Mouse (Mus musculus) urinary bladder, postnatal 4 days (tissue): ENCODE results near the gene Armc7.
"Not testable (repeated sequence)": the region's sequence is repeated elsewhere in the genome, so short reads cannot be mapped to it uniquely, and the experiment has no call there.

ENCODE experiments used
- DNase-seq, 2 experiments: peaks; one replicate each; pipeline ENCODE4 v3.0.0; 2021 to 2022; ENCODE audit warnings: low spot score in 2 of 2

Gene Armc7

GRCm38 (mm10) chr11:115490441-115491355, 15.2 kb downstream of the Armc7 start:
- DNase-seq = no peak

GRCm38 (mm10) chr11:115491356-115492083, 16.1 kb downstream of the Armc7 start, which contains the start of gene Nt5c:
Gene Nt5c (minus strand): TSS chr11:115491862.
- peak; percentile 77 to 78 for DNase-seq

- DNase-seq = no peak
Measured at GRCm38 (mm10) chr11:115492387-115492786, 16.9 kb downstream of the Armc7 start.

GRCm38 (mm10) chr11:115496559-115496958, 21.1 kb downstream of the Armc7 start:
- DNase-seq = not testable (repeated sequence)

GRCm38 (mm10) chr11:115502636-115503035, 27.2 kb downstream of the Armc7 start:
- no peak for DNase-seq

GRCm38 (mm10) chr11:115506586-115506985, 31.1 kb downstream of the Armc7 start:
- DNase-seq = no peak

- no peak for DNase-seq
Measured at GRCm38 (mm10) chr11:115508061-115508460, 32.6 kb downstream of the Armc7 start.

GRCm38 (mm10) chr11:115509773-115510506, 34.5 kb downstream of the Armc7 start:
- DNase-seq = no peak

GRCm38 (mm10) chr11:115510507-115510888, 35.0 kb downstream of the Armc7 start:
- no peak for DNase-seq

- DNase-seq = no peak
Measured at GRCm38 (mm10) chr11:115511121-115511520, 35.7 kb downstream of the Armc7 start.

GRCm38 (mm10) chr11:115512004-115512403, 36.5 kb downstream of the Armc7 start:
- no peak for DNase-seq

- DNase-seq = no peak
Measured at GRCm38 (mm10) chr11:115512407-115513183, 37.1 kb downstream of the Armc7 start.

- peak in 1 of 2 experiments; percentile 41 for DNase-seq
Measured at GRCm38 (mm10) chr11:115513271-115514237, 38.1 kb downstream of the Armc7 start.

- peak; percentile 95 for DNase-seq
Measured at GRCm38 (mm10) chr11:115514238-115514663, 38.8 kb downstream of the Armc7 start, which contains the start of gene Jpt1. Gene Jpt1 (minus strand): TSS chr11:115514387.

- DNase-seq = no peak
Measured at GRCm38 (mm10) chr11:115515021-115515420, 39.6 kb downstream of the Armc7 start.

GRCm38 (mm10) chr11:115516942-115517341, 41.5 kb downstream of the Armc7 start:
- DNase-seq = no peak

- DNase-seq = no peak
Measured at GRCm38 (mm10) chr11:115518693-115519092, 43.2 kb downstream of the Armc7 start.

GRCm38 (mm10) chr11:115519581-115519980, 44.1 kb downstream of the Armc7 start:
- no peak for DNase-seq

- DNase-seq = no peak
Measured at GRCm38 (mm10) chr11:115520218-115520617, 44.8 kb downstream of the Armc7 start.

GRCm38 (mm10) chr11:115521080-115521479, 45.6 kb downstream of the Armc7 start:
- no peak for DNase-seq
